Mouse (Mus musculus): ENCODE measurements around the gene Gal3st4. TPM values are rescaled to one million over a fixed set of nuclear protein-coding genes. Genes with fewer than 3 reads are reported as not detected.

Gene Gal3st4
- polyA plus RNA-seq (2014; fragmentation: Nextera tagmentation; extraction: Ambion mirVana) = 4.6 and 6.1 TPM in 2 replicates

DNA sequence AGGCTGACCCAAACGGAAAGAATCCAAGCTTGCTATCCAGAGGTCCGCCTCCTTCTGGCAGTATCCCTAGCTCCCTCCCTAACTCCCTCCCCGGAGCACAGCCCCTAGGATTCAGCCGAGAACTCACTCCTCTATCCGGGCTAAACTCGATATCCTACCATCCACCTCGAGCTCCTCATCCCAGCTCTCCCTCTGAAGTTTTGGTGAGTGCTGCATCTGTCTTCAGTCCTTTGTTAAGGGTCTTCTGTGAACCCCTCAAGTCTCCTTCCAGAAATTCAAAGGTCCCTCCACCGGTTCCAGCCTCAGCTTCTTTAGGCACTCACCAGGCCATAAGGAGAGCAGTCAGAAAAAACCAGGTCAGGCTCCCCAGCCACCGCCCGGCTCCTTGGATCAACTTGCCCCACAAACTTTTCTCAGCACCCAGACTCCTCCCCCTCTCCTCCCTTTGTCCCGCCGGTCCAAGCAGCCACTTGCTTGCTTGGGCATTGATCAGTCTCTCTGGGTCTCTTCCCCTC is at the start of gene Gal3st4:
Gal3st4 (minus strand) TSS at position 432 of the 515 bp plus-strand sequence.
- H3K4me1 ChIP-seq (replicated peaks; ENCODE audit: control insufficient read depth, insufficient read depth, low read length) = peaks cover 31% of the 10 kb centered on the region

DNA sequence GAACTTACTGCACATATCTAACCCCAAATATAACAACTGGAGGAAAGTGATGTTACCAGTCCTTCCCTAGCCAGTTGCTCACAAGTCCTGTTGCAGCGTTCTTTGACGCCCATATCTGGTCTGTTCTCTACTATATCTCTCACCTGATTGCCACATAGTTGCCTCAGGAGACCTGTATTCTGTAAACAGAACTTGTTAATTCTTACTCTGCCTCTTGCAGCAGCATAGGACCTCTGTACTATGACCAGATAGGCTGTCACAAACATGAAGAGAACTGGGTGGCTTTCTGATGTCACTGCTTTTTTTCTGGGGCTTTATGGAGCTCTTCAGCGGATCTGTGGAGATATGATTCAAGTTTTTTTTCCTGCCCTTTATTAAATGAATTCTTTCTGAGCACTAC is 40.2 kb upstream of the Gal3st4 start:
- Histone ChIP-seq H3K36me3 (ENCODE audit: control insufficient read depth, insufficient read depth, low read length) (no peaks in the 10 kb centered on the region), H3K4me1 (replicated peaks; ENCODE audit: control insufficient read depth, insufficient read depth, low read length) (no peaks in the 10 kb centered on the region), H3K4me3 (ENCODE audit: low read depth, low read length) (no peak overlapping the region), H3K9ac (ENCODE audit: low read depth, low read length) (no peak overlapping the region), H3K27me3 (ENCODE audit: control insufficient read depth, insufficient read depth, low read length) (no peaks in the 10 kb centered on the region), H3K4me2 (replicated peaks; ENCODE audit: low read depth, low read length) (no peak overlapping the region), H3K9me3 (ENCODE audit: control insufficient read depth, low read length) (no peaks in the 10 kb centered on the region), H3K27ac (ENCODE audit: low read depth, low read length) (no peak overlapping the region)
- WGBS = 89% methylated on average over 3 of the region's 3 CpGs
- no peak for DNase-seq (ENCODE audit: low spot score)
- no peak for ATAC-seq (ENCODE audit: low FRiP score)

More for the DNA sequence above, at the start of gene Gal3st4:
- DNase-seq (ENCODE audit: low spot score) (peak; percentile 58), ATAC-seq (ENCODE audit: low FRiP score) (0 out of 2 replicates have a peak, but pooled peaks have one; percentile 47)
- Histone ChIP-seq H3K9ac (ENCODE audit: low read depth, low read length) (peak within 1 kb of the TSS; percentile 56; the same call in 1 of the 2 replicates), H3K36me3 (ENCODE audit: control insufficient read depth, insufficient read depth, low read length) (no peaks in the 10 kb centered on the region), H3K27me3 (ENCODE audit: control insufficient read depth, insufficient read depth, low read length) (no peaks in the 10 kb centered on the region), H3K9me3 (ENCODE audit: control insufficient read depth, low read length) (no peaks in the 10 kb centered on the region), H3K4me3 (ENCODE audit: low read depth, low read length) (peak within 1 kb of the TSS; percentile 26), H3K4me2 (replicated peaks; ENCODE audit: low read depth, low read length) (peak within 1 kb of the TSS; percentile 28), H3K27ac (ENCODE audit: low read depth, low read length) (peak within 1 kb of the TSS; percentile 42; the same call in 1 of the 2 replicates)
- 2% methylated on average over 12 of the region's 12 CpGs for WGBS

DNA sequence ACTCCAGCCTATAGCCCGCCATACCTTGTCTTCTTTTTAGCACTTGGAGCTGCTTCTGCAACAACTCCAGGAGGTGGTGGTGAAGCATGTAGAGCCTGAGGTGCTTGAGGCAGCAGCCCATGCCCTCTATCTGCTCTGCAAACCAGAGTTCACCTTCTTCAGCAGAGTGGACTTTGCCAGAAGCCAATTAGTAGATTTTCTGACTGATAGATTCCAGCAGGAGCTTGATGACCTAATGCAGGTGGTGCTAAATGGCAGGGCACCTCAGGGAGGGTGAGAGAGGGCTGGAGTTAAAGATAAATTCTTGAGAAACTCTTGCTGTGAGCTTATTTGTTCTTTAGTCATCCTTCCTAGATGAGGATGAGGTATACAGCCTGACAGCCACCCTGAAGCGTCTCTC is 27.0 kb upstream of the Gal3st4 start:
- WGBS = 98% methylated on average over 2 of the region's 2 CpGs
- no peak overlapping the region for H3K4me2 ChIP-seq (replicated peaks; ENCODE audit: low read depth, low read length)
- no peaks in the 10 kb centered on the region for H3K36me3 ChIP-seq (ENCODE audit: control insufficient read depth, insufficient read depth, low read length)
- ATAC-seq (ENCODE audit: low FRiP score) (no peak), DNase-seq (ENCODE audit: low spot score) (no peak)
- no peak overlapping the region for H3K4me3 ChIP-seq (ENCODE audit: low read depth, low read length)
- no peak overlapping the region for H3K27ac ChIP-seq (ENCODE audit: low read depth, low read length)
- H3K27me3 ChIP-seq (ENCODE audit: control insufficient read depth, insufficient read depth, low read length) = no peaks in the 10 kb centered on the region
- H3K9ac ChIP-seq (ENCODE audit: low read depth, low read length) = no peak overlapping the region
- H3K4me1 ChIP-seq (replicated peaks; ENCODE audit: control insufficient read depth, insufficient read depth, low read length) = no peaks in the 10 kb centered on the region
- no peaks in the 10 kb centered on the region for H3K9me3 ChIP-seq (ENCODE audit: control insufficient read depth, low read length)

DNA sequence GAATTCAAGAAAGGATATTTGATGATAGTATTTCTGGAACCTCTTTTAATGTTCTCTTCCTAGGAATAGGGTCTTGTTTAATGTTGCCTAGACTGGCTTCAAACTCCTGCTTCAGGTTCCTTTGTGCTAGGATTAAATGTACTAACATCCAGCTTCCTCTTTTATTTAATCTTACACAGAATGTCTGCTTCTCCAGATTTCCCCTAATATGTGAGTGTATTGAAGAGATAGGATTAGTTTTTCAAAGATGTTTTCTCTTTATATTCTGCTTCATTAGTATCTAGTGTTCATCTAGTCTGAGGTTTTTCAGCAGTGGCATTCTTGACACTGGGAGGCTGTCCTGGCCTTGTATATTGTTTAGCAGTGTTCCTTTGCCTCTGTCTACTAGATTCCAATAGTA is 21.5 kb upstream of the Gal3st4 start:
- DNase-seq (ENCODE audit: low spot score) (no peak), ATAC-seq (ENCODE audit: low FRiP score) (no peak)
- Histone ChIP-seq H3K4me1 (replicated peaks; ENCODE audit: control insufficient read depth, insufficient read depth, low read length) (no peaks in the 10 kb centered on the region), H3K27ac (ENCODE audit: low read depth, low read length) (no peak overlapping the region), H3K4me2 (replicated peaks; ENCODE audit: low read depth, low read length) (no peak overlapping the region), H3K9me3 (ENCODE audit: control insufficient read depth, low read length) (no peaks in the 10 kb centered on the region), H3K4me3 (ENCODE audit: low read depth, low read length) (no peak overlapping the region), H3K9ac (ENCODE audit: low read depth, low read length) (no peak overlapping the region), H3K36me3 (ENCODE audit: control insufficient read depth, insufficient read depth, low read length) (no peaks in the 10 kb centered on the region), H3K27me3 (ENCODE audit: control insufficient read depth, insufficient read depth, low read length) (no peaks in the 10 kb centered on the region)

DNA sequence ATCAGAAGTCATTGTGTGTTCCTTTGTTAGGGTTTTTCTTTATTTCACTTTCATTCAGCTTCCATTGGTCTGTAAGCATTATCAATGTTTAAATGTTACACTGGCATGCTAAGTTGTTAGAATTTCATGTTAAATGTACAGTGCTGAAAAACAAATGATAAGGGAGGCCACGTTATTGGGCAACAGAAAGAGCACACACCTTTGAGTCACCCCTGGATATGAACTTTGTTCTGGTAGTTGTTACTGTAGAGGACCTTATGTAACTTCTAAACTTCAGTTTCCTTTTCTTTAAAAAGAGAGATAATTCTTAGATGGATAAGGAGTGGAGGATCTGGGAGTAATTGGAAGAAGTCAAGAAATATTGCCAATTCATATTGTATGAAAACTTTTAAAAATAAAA is 19.0 kb upstream of the Gal3st4 start:
- Histone ChIP-seq H3K27ac (ENCODE audit: low read depth, low read length) (no peak overlapping the region), H3K36me3 (ENCODE audit: control insufficient read depth, insufficient read depth, low read length) (no peaks in the 10 kb centered on the region), H3K27me3 (ENCODE audit: control insufficient read depth, insufficient read depth, low read length) (no peaks in the 10 kb centered on the region), H3K4me2 (replicated peaks; ENCODE audit: low read depth, low read length) (no peak overlapping the region), H3K4me3 (ENCODE audit: low read depth, low read length) (no peak overlapping the region), H3K4me1 (replicated peaks; ENCODE audit: control insufficient read depth, insufficient read depth, low read length) (no peaks in the 10 kb centered on the region), H3K9ac (ENCODE audit: low read depth, low read length) (no peak overlapping the region), H3K9me3 (ENCODE audit: control insufficient read depth, low read length) (no peaks in the 10 kb centered on the region)
- DNase-seq (ENCODE audit: low spot score) = no peak
- WGBS = 87% methylated on average over 1 of the region's 1 CpGs
- no peak for ATAC-seq (ENCODE audit: low FRiP score)

DNA sequence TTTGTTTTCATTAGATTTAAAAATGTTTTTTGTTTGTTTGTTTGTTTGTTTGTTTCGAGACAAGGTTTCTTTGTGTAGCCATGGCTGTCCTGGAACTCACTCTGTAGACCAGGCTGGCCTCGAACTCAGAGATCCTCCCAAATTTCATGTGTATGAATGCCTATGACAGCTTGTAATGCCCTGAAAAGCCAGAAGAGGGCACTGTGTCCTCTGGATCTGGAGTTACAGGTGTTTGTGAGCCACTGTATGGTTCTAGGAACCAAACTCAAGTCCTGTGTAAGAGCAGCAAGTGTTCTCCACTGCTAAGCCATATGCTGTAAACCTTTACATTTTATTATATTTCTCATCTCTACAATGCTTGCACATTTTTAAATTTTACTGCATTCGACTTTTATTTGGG is 15.2 kb upstream of the Gal3st4 start:
- Histone ChIP-seq H3K4me2 (replicated peaks; ENCODE audit: low read depth, low read length) (no peak overlapping the region), H3K9ac (ENCODE audit: low read depth, low read length) (no peak overlapping the region), H3K9me3 (ENCODE audit: control insufficient read depth, low read length) (no peaks in the 10 kb centered on the region), H3K27me3 (ENCODE audit: control insufficient read depth, insufficient read depth, low read length) (no peaks in the 10 kb centered on the region), H3K4me1 (replicated peaks; ENCODE audit: control insufficient read depth, insufficient read depth, low read length) (no peaks in the 10 kb centered on the region), H3K36me3 (ENCODE audit: control insufficient read depth, insufficient read depth, low read length) (no peaks in the 10 kb centered on the region), H3K4me3 (ENCODE audit: low read depth, low read length) (no peak overlapping the region), H3K27ac (ENCODE audit: low read depth, low read length) (no peak overlapping the region)
- no peak for DNase-seq (ENCODE audit: low spot score)
- WGBS = 73% methylated on average over 3 of the region's 3 CpGs
- ATAC-seq (ENCODE audit: low FRiP score) = no peak

DNA sequence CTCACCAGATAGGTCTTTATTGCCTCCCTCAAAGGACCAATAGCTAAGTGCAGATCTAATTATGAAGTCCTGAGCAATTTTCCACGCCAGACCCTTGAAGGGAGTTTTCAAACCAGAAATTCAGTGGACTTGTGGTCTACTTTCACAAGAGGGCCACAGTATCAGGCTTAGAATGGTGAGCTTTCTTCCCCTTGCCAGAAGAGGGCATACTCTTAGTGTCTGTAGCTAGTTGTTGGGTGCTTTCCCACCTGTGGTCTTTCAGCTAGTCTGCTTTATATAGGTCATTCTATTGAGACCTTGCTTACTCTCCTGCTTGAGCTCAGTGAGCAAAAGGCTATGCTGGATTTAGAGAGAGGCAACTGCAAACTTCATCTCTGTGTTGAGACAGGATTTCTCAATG is 10.9 kb upstream of the Gal3st4 start:
- no peaks in the 10 kb centered on the region for H3K9me3 ChIP-seq (ENCODE audit: control insufficient read depth, low read length)
- H3K27me3 ChIP-seq (ENCODE audit: control insufficient read depth, insufficient read depth, low read length) = no peaks in the 10 kb centered on the region
- H3K9ac ChIP-seq (ENCODE audit: low read depth, low read length) = no peak overlapping the region
- WGBS = 65% methylated on average over 1 of the region's 1 CpGs
- ATAC-seq (ENCODE audit: low FRiP score) (no peak), DNase-seq (ENCODE audit: low spot score) (no peak)
- H3K27ac ChIP-seq (ENCODE audit: low read depth, low read length) = no peak overlapping the region
- no peaks in the 10 kb centered on the region; the same call in 1 of the 2 replicates for H3K4me1 ChIP-seq (replicated peaks; ENCODE audit: control insufficient read depth, insufficient read depth, low read length)
- H3K4me3 ChIP-seq (ENCODE audit: low read depth, low read length) = no peak overlapping the region
- H3K4me2 ChIP-seq (replicated peaks; ENCODE audit: low read depth, low read length) = no peak overlapping the region
- H3K36me3 ChIP-seq (ENCODE audit: control insufficient read depth, insufficient read depth, low read length) = no peaks in the 10 kb centered on the region

DNA sequence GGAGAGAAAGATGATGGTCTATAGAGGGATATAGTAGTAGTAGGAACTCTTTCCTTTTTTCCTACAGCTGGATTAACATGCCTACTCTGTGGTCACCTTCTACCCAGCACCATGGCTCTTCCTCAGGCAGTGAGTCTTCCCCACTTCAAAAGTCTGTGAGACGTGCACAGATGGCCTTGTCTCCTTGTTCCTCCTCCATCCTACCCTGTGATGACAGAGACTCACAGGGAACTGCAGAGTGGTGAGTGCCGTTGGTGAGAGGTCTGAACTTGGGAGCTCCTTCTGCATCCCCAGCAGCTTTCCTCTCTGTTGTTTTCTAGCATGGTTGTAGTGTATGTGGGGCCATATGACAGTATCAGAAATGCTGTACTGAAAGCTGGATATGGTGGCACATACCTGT is 9.2 kb upstream of the Gal3st4 start:
- DNase-seq (ENCODE audit: low spot score) (no peak), ATAC-seq (ENCODE audit: low FRiP score) (no peak)
- 83% methylated on average over 2 of the region's 2 CpGs for WGBS
- Histone ChIP-seq H3K4me2 (replicated peaks; ENCODE audit: low read depth, low read length) (no peak overlapping the region), H3K9ac (ENCODE audit: low read depth, low read length) (no peak overlapping the region), H3K4me1 (replicated peaks; ENCODE audit: control insufficient read depth, insufficient read depth, low read length) (peaks cover 13% of the 10 kb centered on the region), H3K4me3 (ENCODE audit: low read depth, low read length) (no peak overlapping the region), H3K36me3 (ENCODE audit: control insufficient read depth, insufficient read depth, low read length) (no peaks in the 10 kb centered on the region), H3K27ac (ENCODE audit: low read depth, low read length) (no peak overlapping the region), H3K9me3 (ENCODE audit: control insufficient read depth, low read length) (no peaks in the 10 kb centered on the region), H3K27me3 (ENCODE audit: control insufficient read depth, insufficient read depth, low read length) (no peaks in the 10 kb centered on the region)

DNA sequence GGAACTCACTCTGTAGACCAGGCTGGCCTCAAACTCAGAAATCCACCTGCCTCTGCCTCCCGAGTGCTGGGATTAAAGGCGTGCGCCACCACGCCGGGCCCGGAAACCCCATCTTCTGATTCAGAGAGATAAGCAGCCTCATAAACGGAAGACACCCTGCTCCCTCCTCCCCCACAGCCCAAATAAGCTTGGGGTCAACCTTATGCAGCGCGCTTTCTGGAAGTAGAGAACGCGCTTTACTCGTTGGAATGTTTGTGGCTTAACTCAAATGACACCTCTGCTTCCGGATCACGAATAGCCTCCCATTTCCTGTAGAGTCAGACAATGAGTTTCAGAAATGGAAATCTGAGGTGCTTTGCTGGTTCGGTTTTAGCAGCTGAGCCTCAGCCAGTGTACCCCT is 8.2 kb upstream of the Gal3st4 start:
- Histone ChIP-seq H3K9ac (ENCODE audit: low read depth, low read length) (no peak overlapping the region), H3K9me3 (ENCODE audit: control insufficient read depth, low read length) (no peaks in the 10 kb centered on the region), H3K4me3 (ENCODE audit: low read depth, low read length) (no peak overlapping the region; the same call in 1 of the 2 replicates), H3K36me3 (ENCODE audit: control insufficient read depth, insufficient read depth, low read length) (no peaks in the 10 kb centered on the region), H3K4me2 (replicated peaks; ENCODE audit: low read depth, low read length) (no peak overlapping the region), H3K27ac (ENCODE audit: low read depth, low read length) (no peak overlapping the region), H3K27me3 (ENCODE audit: control insufficient read depth, insufficient read depth, low read length) (no peaks in the 10 kb centered on the region), H3K4me1 (replicated peaks; ENCODE audit: control insufficient read depth, insufficient read depth, low read length) (peaks cover 22% of the 10 kb centered on the region)
- 92% methylated on average over 15 of the region's 15 CpGs for WGBS
- no peak for DNase-seq (ENCODE audit: low spot score)
- no peak for ATAC-seq (ENCODE audit: low FRiP score)
